Mouse (Mus musculus): ENCODE results near the gene Ltbp1.

DNA sequence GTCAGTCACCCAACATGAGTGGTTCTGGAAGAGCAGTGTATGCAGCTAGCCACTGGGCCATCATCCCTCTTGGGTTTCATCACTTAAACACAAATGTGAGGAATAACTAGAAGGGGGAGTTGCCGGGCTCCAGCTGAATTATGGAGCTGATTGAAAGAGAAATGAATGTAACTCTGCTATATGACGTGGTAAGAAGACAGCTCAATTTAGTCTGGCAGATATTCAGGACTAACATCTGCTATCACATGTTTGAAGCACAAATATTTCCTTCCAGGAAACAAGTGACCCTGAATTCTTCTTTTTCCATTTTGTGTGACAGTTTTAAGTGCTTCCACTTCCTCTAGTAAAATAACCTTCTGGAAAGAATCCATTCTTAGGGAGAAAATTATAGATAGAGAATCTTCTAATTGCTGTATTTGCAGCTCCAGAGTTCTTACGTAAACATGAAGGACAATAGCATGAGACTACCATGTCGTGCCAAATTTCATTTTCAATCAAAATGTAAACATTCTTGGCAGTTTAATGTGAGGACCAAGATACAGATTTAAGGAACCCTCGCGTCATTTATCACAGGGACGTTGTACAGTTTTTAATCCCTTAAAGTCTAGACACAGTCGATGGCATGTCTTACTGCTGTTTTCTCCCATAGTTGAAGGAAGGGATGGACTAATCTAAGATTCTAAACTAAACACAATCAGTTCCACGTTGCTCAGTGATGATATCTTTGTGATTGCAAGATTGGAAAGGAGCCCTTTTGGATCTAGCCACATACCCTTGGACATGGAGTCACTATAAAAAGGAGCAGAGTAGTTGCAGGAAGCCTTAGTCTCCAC, 279.7 kb downstream of the Ltbp1 start:
- TF ChIP-seq CTCF (IDR thresholded peaks at IDR 0.05; ENCODE audit: insufficient read depth, low read depth, low read length) (no peak), POLR2A (IDR thresholded peaks at IDR 0.05; ENCODE audit: insufficient read depth, low read depth, low read length) (no peak)

Measured in olfactory bulb, adult 2 months (tissue).